Mouse (Mus musculus) liver, embryonic 14.5 days (tissue): ENCODE results near the gene Hpcal4.

Source experiments
- CTCF ChIP-seq: IDR thresholded peaks from 2 replicates; pipeline ENCODE4 v1.5.1; 2016; ENCODE audit warnings: antibody characterized with exemption, low read depth, control low read depth
- EP300 ChIP-seq: IDR thresholded peaks from 2 replicates; pipeline ENCODE4 v1.6.1; 2016; ENCODE audit warnings: antibody characterized with exemption, low read depth

- TF ChIP-seq EP300: no peak
- no peak for TF ChIP-seq CTCF
Observed at GRCm38 (mm10) chr4:123227707-123228106, 44.7 kb downstream of the Hpcal4 start.
